13 mouse cellular contexts compared by ENCODE assay signal in genomic region chr12:102653003-102653402, GRCm38 (mm10). TPM values are rescaled to one million over a fixed set of nuclear protein-coding genes. Genes with fewer than 3 reads are reported as not detected.
A peak's percentile ranks its signal among the peaks of the same experiment; 100 is the strongest.
DNase-seq lines count a peak whose midpoint lies in the region; ATAC-seq and TF ChIP-seq lines count a peak whose summit lies in the region.
"Had no signal": no experiment of that assay in that cellular context is flagged by ENCODE, and none has a peak within 500 bp of the region (broad histone marks: within the 10 kb centered on the region; RNA-seq: fewer than 3 reads in every experiment).

No protein-coding gene starts in this region.

- no peak overlapping the region for H3K4me3 ChIP-seq in cerebellum, adult 2 months (replicated peaks; ENCODE audit: insufficient read depth, low read depth, low read length)
- H3K4me3 ChIP-seq in left cerebral cortex, adult 2 months = no peak overlapping the region
- H3K4me3 ChIP-seq: forebrain, embryonic 10.5 days; myocyte had no signal

- WGBS in cerebellum, adult 2 months = 39% methylated on average over 6 of the region's 6 CpGs

- no peaks in the 10 kb centered on the region for H3K27me3 ChIP-seq in cerebellum, adult 2 months (ENCODE audit: control insufficient read depth, insufficient read depth, low read length)
- H3K27me3 ChIP-seq: Patski had no signal

- no peak for TF ChIP-seq CTCF in cerebellum, adult 2 months (IDR thresholded peaks at IDR 0.05; ENCODE audit: borderline replicate concordance, insufficient read depth, low read depth, low read length)
- TF ChIP-seq CTCF in left cerebral cortex, adult 2 months (IDR thresholded peaks at IDR 0.05) = no peak

- TF ChIP-seq POLR2A in cerebellum, adult 2 months (IDR thresholded peaks at IDR 0.05; ENCODE audit: borderline replicate concordance, insufficient read depth, low read length) = no peak

- peak overlapping the region; percentile 59; the same call in 1 of the 2 replicates for H3K27ac ChIP-seq in cerebellum, adult 2 months (ENCODE audit: insufficient read depth, low read length)
- peak overlapping the region; percentile 80 for H3K27ac ChIP-seq in left cerebral cortex, adult 2 months

- peaks cover 58% of the 10 kb centered on the region for H3K4me1 ChIP-seq in cerebellum, adult 2 months (ENCODE audit: control insufficient read depth, insufficient read depth, low read length)

- peak; percentile 18 for ATAC-seq in activated CD4-positive, CD25-positive, alpha-beta regulatory T cell, adult 4 months
- ATAC-seq: Patski had no signal

- intact Hi-C loops in left cerebral cortex, adult 2 months (cut with DNase I) = loop anchor here (1.0 to 2.0 kb wide), 2 partner anchors 43 to 50 kb away; no protein-coding TSS in a partner anchor
- intact Hi-C loops in left cerebral cortex, postnatal 4 days (cut with DNase I) = no loop called here
- intact Hi-C loops in left cerebral cortex, postnatal 14 days (cut with DNase I) = no loop called here

- no peak for DNase-seq in cerebellum, adult 2 months
- no peak for DNase-seq in cerebellum, postnatal 25 days
- DNase-seq in left cerebral cortex, adult 2 months (ENCODE audit: extremely low spot score in 1 of 2, low spot score in 2 of 2) = peak; percentile 55 to 60
- no peak for DNase-seq in left cerebral cortex, postnatal 4 days
- peak; percentile 46 to 73 for DNase-seq in left cerebral cortex, postnatal 14 days (ENCODE audit: low spot score in 2 of 2)
- DNase-seq in kidney, adult 18-20 months = no peak
- no peak for DNase-seq in spleen, adult 12 weeks (ENCODE audit: low spot score)
- DNase-seq: cerebellum, postnatal 10 days; kidney, postnatal 25 days had no signal

RNA-seq across cellular contexts. Expression of gene Itpk1, which starts 51.7 kb away (rescaled TPM):
- polyA plus RNA-seq in cerebellum, adult 2 months (2012; rRNA removed) = 64.9 and 67.6 TPM in 2 replicates
- 10 to 100 TPM; 52.3 to 54.9 TPM for total RNA-seq in left cerebral cortex, adult 2 months (2021)
- total RNA-seq in left cerebral cortex, postnatal 4 days (2021) = 10 to 100 TPM; 80.2 to 88.1 TPM
- polyA plus RNA-seq in activated CD4-positive, CD25-positive, alpha-beta regulatory T cell, adult 4 months (2017; shearing (Covaris generic)) = 10 to 100 TPM; 16.2 to 18.4 TPM
- 10 to 100 TPM; 74.9 to 76.2 TPM for total RNA-seq in left cerebral cortex, postnatal 14 days (2021)

Comparison
In these comparisons a context has a peak if more than half of its experiments do, and no peak if none do; other contexts are left out.
1. DNase-seq: peak in left cerebral cortex, adult 2 months (2 of 2) and left cerebral cortex, postnatal 14 days (2 of 2); none in cerebellum, adult 2 months (0 of 2), cerebellum, postnatal 25 days (0 of 2), left cerebral cortex, postnatal 4 days (single experiment), kidney, adult 18-20 months (single experiment) and spleen, adult 12 weeks (single experiment).